21 mouse cellular contexts compared by ENCODE assay signal in genomic region chr3:51693196-51693595, GRCm38 (mm10). TPM values are rescaled to one million over a fixed set of nuclear protein-coding genes. Genes with fewer than 3 reads are reported as not detected.
"Had no signal": no experiment of that assay in that cellular context is flagged by ENCODE, and none has a peak within 500 bp of the region (broad histone marks: within the 10 kb centered on the region; RNA-seq: fewer than 3 reads in every experiment).

No protein-coding gene starts in this region.

- H3K9ac ChIP-seq: liver, embryonic 15.5 days; liver, postnatal 0 days; lung, embryonic 15.5 days; neural tube, embryonic 13.5 days; neural tube, embryonic 15.5 days; stomach, embryonic 15.5 days had no signal

- H3K27ac ChIP-seq: liver, embryonic 15.5 days; lung, embryonic 15.5 days; macrophage; neural tube, embryonic 13.5 days; neural tube, embryonic 15.5 days; stomach, embryonic 15.5 days; stomach, postnatal 0 days had no signal

- DNase-seq: liver, postnatal 0 days; lung, adult 2 months; lung, postnatal 14 days; lung, postnatal 36 days; midbrain, embryonic 14.5 days; right cerebral cortex, postnatal 14 days; thymus, adult 2 months; thymus, postnatal 25 days; thymus, postnatal 4 days had no signal

- H3K4me1 ChIP-seq: lung, embryonic 15.5 days; neural tube, embryonic 13.5 days; neural tube, embryonic 15.5 days; stomach, embryonic 15.5 days had no signal

- H3K4me2 ChIP-seq: liver, embryonic 15.5 days; lung, embryonic 15.5 days; midbrain, embryonic 11.5 days; neural tube, embryonic 13.5 days; neural tube, embryonic 15.5 days; stomach, embryonic 15.5 days had no signal

- ATAC-seq: liver, postnatal 0 days; lung, postnatal 0 days; midbrain, embryonic 16.5 days had no signal

- H3K9me3 ChIP-seq: liver, embryonic 15.5 days; lung, embryonic 15.5 days; neural tube, embryonic 13.5 days; neural tube, embryonic 15.5 days; stomach, embryonic 15.5 days had no signal

- H3K27me3 ChIP-seq: liver, embryonic 15.5 days; lung, embryonic 15.5 days; megakaryocyte, embryonic 14.5 days; neural tube, embryonic 13.5 days; neural tube, embryonic 15.5 days; stomach, embryonic 15.5 days had no signal

- H3K4me3 ChIP-seq: liver, embryonic 15.5 days; lung, embryonic 15.5 days; megakaryocyte, embryonic 14.5 days; myocyte; neural tube, embryonic 13.5 days; neural tube, embryonic 15.5 days; stomach, embryonic 15.5 days had no signal

- H3K36me3 ChIP-seq: liver, embryonic 15.5 days had no signal

RNA-seq across cellular contexts. Expression of gene Mgst2, which starts 33.0 kb away (rescaled TPM):
- polyA plus RNA-seq: midbrain, embryonic 11.5 days had no signal
